Mouse (Mus musculus) mouse trophoblast stem cell (cell line): ENCODE data around the gene Bub1.

ENCODE experiments used
- in situ Hi-C, 2 experiments: fragments of 300-500 bp; cut with MseI, MboI; formaldehyde crosslinking; loops; 2 replicates in 1 of 2; 3 replicates in 1 of 2; pipeline ENCODE4 v1.15.1; 2025

The Bub1 gene

DNA sequence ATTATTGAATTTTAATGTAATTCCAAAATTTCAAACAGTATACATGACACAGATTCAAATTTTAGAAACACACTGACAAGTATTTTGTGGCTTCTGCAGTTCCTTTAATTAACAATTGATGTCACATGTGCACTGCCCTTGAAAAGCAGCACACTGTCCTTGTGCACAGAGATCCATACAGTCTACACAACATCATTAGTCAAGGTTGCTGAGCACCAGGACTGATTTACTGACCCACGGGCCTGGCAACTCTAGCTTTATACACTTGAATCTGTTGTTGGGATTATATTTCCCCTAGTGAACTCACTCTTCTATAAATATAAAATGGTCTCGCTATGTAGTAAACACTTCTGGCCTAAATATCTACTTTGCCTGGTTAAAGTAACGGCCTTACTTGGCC lies 56.7 kb downstream of the Bub1 start:
- in situ Hi-C loops = no loop called here

DNA sequence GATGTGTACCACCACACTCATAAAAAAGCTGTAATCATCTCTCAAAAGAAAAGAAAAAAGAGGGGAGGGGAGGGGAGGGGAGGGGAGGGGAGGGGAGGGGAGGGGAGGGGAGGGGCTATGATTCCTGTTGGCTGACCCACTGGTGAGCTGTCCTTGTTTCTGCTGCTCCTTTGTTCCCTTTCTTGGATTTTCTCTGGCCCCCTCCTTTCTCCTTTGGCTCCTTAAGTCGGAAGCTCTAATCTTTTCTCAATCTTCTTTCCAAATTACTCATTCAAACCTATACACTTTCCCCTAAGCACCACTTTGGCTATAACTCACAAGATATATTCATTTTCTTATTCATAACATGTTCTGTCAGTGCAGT lies 57.1 kb downstream of the Bub1 start:
- in situ Hi-C loops = no loop called here

DNA sequence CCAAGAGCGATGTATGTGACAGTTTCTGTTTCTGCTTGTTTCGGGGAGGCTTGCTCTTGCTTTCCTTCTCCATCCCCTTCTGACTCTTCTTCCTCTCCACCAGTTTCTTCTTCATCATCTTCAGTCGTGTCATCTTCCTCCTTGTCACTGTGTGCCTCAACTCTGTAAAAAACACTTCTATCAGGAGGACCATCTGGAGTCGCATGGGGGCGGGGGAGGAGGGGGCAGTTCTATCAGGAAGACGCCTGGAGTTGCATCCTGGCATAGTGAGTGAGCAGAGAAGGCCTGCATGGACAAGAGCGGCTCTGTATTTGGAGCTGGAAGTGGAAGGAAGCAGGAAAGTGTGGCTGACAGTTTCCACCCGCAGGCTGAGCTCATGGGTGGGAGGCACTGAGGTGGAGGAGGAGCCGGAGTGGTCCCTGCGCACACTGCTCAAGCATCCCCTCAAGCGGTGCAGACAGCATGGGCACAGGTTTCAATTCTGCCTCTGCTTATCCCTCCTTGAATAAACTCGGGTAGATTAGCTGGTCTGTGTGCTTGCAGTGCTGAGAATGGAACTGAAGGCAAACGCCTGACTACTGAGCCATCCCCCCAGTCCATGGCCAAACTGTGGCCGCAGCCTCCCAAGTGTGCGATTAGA lies 57.6 kb downstream of the Bub1 start:
- in situ Hi-C loops = no loop called here

DNA sequence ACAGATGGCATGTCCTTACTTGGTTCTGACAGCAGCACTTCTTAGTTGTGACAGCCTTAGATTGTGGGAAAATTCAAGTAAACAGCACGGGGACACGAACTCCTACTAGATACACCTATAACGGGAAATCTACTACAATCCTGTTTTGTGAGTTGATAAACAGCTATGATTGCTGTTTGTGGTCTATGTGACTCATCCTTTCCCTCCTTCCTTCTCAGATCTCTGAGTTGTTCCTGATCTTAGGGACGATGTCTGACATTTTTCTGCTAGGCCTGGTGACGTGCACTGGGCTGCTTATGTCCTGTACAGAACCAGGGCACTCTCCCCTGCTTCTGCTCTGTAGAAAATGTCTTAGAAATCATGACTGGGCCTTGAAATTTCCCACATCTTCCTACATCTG lies 70.1 kb downstream of the Bub1 start:
- in situ Hi-C loops = no loop called here

DNA sequence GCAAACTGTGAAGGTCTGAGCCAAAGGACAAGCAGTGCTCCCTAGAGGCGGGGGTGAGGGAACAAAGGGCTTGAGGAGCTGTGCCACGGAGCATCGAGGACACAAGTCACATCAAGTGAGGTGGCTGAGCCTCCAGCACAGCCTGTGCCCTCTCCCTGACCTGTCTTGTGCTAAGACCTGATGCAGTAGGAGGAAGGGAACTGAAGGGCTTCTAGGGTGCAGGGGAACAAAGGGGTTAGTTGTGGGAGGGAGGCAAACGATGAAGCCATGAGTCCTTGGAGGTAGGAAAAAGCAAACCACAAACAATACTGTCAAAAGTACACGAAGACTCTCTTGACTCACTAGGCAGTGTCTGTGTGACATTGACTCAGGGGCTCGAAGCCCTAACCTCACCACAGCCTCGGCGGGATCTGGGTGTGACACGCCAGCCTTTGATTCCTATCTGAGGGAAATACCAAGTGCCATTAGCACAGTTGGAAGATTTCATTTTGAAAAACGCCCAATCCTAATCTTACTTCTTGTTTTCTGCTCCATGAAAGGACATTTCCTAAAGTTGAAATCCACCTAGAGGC lies 71.2 kb downstream of the Bub1 start:
- in situ Hi-C loops = no loop called here

DNA sequence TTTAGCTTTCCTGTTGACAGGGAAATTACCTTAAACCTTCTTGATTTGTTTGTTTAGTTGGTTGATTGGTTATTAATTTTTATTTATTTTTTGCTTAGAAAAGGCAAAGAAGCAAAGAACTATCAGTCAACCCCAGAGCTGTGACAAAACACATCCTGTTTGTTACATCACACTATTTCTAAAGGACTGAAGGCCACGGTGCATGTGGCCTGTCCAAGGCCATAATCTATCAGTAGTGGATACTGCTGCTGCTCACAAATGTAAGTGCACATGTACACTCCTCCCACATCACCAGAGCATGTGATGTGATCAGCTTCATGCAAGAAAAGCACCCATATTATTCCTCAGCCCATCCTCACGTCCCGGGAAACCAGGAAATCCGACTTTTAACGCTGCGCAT lies 71.7 kb downstream of the Bub1 start:
- in situ Hi-C loops = no loop called here

DNA sequence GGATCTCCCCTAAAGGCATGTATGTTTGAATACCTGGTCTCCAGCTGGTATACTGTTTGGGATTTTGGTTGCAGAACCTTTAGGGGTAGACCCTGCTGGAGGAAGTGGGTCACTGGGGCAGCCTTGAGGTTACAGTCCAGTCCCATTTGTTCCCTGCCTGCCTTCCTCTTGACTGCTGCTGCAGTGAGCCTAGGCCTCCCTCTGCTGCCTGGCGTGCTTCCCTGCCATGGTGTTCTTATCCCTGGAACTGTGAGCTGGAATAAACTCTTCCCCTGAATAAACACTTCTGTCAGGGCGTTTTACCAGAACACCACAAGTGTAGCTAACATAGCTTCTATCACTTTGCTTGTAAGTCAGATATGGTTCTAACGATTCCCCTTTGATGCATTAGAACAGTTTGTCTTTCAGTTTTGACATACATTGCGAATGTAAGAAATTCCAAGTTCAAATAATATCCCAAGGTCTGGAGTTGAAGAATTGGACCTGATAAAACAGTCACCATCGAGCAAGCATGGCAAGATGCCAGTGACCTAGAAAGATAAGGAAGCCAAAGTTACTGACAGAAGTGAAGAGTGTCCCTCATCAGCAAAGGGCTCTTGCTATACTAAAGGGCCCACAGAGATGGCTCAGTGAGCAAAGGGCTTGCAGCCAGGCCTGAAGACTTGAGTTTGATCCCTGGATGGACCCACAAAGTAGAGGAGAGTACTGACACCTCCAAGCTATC lies 72.3 kb downstream of the Bub1 start:
- in situ Hi-C loops = no loop called here

DNA sequence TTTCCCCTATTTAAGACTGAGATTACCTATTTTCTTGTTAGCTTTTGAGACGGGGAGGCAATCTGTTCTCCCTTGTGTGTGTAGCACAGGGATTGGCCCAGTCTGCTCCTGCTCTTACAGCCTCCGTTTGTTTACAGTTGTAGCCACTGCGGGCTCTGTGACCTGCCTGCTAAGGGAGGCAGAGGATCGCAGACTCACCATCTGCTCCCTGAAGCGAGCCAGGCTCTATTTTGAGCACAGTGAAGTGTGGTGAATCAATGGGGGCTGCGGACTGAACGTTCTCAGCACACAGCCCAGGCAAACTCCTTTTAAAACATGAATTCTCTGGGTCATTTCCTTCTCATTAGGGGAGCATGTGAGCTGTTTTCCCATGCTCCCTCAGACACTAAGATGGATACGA lies 74.5 kb downstream of the Bub1 start:
- in situ Hi-C loops = no loop called here

DNA sequence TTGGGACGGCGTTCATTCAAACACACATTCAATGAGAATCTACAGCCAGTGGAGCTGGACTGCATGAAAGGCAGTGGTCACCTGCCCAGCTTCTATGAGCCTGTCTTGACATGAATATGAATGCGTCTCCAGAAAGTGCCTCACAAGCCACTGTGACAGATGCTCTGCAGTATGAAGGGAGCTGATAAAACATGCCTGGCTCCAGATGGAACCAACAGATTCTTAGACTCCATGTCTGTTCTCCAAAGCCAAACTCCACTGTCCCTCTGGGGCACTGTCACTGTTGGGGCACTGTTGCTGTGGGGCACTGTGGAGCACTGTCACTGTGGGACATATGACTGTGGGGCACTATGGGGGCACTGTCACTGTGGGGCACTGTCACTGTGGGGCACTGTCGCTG lies 77.6 kb downstream of the Bub1 start:
- in situ Hi-C loops = no loop called here

DNA sequence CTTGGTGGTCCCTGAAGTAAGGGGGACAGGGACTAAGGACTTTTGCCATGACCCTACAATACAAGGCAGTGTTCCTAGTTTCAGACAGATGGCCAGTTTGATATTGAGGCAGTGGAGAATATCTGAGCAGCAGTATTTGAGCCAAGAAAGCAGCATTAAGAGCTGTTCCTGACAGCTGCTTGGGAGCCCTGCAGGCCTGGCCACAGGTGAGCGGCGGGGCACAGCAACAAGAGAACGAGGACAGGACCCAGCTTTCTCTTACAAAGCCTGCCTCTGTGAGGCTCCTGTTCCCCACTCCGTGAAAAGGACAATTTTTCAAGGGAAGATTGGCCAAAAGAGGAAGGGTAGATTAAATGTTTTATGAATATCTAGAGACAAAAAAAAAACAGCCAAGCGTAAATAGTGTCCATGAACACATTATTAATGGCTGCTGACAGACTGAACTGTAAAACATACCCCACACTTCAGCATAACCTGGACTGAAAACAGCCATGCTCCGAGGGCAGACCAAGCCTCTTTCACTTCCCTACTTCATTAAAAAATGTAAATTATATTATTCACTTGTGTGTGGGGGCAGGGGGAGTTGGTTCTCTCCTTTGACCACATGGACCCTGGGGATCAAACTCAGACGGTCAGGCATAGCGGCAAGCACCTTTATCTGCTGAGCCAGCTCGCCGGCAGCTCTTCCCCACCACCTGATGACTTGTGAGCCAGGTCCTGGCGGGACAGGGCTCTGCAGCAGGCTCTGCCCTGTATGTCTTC lies 79.6 kb downstream of the Bub1 start:
- in situ Hi-C loops = no loop called here
